Mouse (Mus musculus): ENCODE measurements around the gene Zfp408. TPM values are rescaled to one million over a fixed set of nuclear protein-coding genes. Genes with fewer than 3 reads are reported as not detected.
"Not testable (repeated sequence)": the region's sequence is repeated elsewhere in the genome, so short reads cannot be mapped to it uniquely, and the experiment has no call there.

Gene Zfp408
- polyA plus RNA-seq, 1 experiment from 2014 or later, result 7.9 TPM

DNA sequence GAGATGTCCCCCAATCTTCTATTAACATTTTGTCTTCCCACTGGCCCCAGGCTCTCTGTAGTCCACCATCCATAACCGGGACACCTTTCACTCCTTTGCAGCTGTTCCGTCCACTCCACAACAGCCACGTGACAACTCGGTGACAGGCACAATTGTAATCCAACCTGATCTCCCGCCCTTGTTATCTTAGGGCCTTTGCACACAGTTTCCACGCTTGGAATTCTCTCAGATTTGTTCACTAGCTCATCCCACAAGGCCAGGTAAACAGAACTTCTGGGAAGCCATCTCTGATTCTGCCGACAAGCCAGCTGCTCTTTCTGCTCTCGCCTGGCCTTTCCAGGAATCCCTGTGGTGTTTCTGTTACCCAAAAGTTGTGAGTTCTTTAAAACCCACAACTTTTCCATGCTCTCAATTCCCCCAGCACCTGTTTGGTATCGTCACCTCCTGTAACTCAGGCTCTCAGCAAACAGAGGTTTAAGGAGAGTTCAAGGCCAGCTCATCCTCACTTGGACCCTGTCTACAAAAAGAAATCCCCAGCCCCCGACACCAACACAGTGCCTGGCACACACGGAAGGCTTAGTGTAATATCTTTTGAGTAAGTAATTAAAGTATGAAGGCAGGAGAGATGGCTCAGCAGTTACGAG, 16.1 kb downstream of the Zfp408 start:
- Histone ChIP-seq H3K9ac (ENCODE audit: low read length) (no peak overlapping the region), H3K9me3 (replicated peaks; ENCODE audit: control insufficient read depth, low read length) (no peaks in the 10 kb centered on the region), H3K27ac (ENCODE audit: low read length) (no peak overlapping the region), H3K4me3 (ENCODE audit: low read length) (no peak overlapping the region), H3K4me1 (ENCODE audit: control insufficient read depth, insufficient read depth, low read length) (no peaks in the 10 kb centered on the region; the same call in 1 of the 2 replicates), H3K27me3 (ENCODE audit: control insufficient read depth, insufficient read depth, low read length) (no peaks in the 10 kb centered on the region), H3K36me3 (ENCODE audit: control insufficient read depth, insufficient read depth) (no peaks in the 10 kb centered on the region), H3K4me2 (ENCODE audit: low read depth, low read length) (no peak overlapping the region)
- 61% methylated on average over 12 of the region's 12 CpGs for WGBS
- no peak for ATAC-seq (replicated peaks; ENCODE audit: extremely low read depth, insufficient read depth, low FRiP score)

DNA sequence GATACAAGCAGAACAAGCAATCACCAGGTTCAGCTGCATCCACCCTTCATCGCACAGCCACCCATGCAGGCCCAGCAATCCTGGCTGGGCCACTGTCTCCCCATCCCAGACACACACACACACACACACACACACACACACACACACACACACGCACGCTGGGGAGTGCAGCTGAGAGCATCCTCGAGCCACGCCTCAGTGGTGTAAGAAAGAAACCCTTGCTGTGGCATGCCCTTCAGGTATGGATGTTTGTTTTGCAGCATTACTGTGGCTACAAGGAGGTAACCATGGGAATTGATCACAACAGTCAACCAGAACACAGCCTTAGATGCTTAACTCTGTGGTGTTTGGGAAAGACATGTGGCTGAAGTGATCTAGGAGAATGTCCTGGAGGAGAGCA, 17.3 kb downstream of the Zfp408 start:
- Histone ChIP-seq H3K9ac (ENCODE audit: low read length) (no peak overlapping the region), H3K4me3 (ENCODE audit: low read length) (no peak overlapping the region), H3K27me3 (ENCODE audit: control insufficient read depth, insufficient read depth, low read length) (no peaks in the 10 kb centered on the region), H3K36me3 (ENCODE audit: control insufficient read depth, insufficient read depth) (no peaks in the 10 kb centered on the region), H3K4me1 (ENCODE audit: control insufficient read depth, insufficient read depth, low read length) (no peaks in the 10 kb centered on the region; the same call in 1 of the 2 replicates), H3K27ac (ENCODE audit: low read length) (no peak overlapping the region), H3K9me3 (replicated peaks; ENCODE audit: control insufficient read depth, low read length) (no peaks in the 10 kb centered on the region), H3K4me2 (ENCODE audit: low read depth, low read length) (no peak overlapping the region)
- ATAC-seq (replicated peaks; ENCODE audit: extremely low read depth, insufficient read depth, low FRiP score), result no peak
- 63% methylated on average over 5 of the region's 5 CpGs for WGBS

DNA sequence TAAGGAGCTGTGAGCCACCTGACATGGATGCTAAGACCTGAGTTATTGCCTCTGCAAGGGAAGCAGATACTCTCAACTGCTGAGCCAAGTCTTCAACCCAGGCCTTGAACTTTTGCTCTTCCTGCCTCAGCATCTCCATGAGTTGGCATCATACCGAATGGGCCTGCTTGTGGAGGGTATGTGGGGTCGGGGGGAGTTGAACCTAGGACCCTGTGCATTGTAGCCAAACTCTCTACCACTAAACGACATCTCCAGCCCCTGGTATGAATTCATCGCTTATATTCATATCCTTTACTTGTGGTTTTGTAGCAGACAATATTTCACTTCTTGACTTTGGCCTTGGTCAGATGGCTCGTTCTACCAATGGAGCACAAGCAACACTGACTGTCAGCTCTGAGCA, 17.8 kb downstream of the Zfp408 start:
- Histone ChIP-seq H3K27ac (ENCODE audit: low read length) (no peak overlapping the region), H3K9me3 (replicated peaks; ENCODE audit: control insufficient read depth, low read length) (no peaks in the 10 kb centered on the region), H3K9ac (ENCODE audit: low read length) (no peak overlapping the region), H3K36me3 (ENCODE audit: control insufficient read depth, insufficient read depth) (no peaks in the 10 kb centered on the region), H3K4me3 (ENCODE audit: low read length) (no peak overlapping the region), H3K4me1 (ENCODE audit: control insufficient read depth, insufficient read depth, low read length) (no peaks in the 10 kb centered on the region; the same call in 1 of the 2 replicates), H3K27me3 (ENCODE audit: control insufficient read depth, insufficient read depth, low read length) (no peaks in the 10 kb centered on the region), H3K4me2 (ENCODE audit: low read depth, low read length) (no peak overlapping the region)
- ATAC-seq (replicated peaks; ENCODE audit: extremely low read depth, insufficient read depth, low FRiP score), result no peak
- WGBS, result 79% methylated on average over 5 of the region's 5 CpGs

DNA sequence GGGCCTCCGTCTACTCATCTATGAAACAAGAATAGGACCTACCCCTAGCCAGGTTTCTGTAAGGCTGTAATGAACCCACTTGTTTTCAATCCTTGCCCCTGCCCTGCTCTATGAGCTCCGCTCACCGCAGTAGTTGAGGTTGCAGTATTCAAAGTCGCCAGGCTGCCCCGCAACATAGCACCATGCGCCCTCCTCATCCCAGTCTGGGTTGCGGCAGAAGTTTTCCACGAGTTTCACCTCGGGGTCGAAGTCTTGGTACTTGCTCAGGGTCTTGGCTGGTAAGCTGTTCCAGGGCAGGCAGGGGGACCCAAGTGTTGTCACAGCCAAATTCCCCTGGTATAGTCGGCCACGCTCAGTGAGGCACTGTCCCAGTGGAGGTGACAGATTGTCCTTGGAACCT, 19.2 kb downstream of the Zfp408 start:
- Histone ChIP-seq H3K4me2 (ENCODE audit: low read depth, low read length) (no peak overlapping the region), H3K9me3 (replicated peaks; ENCODE audit: control insufficient read depth, low read length) (no peaks in the 10 kb centered on the region), H3K27me3 (ENCODE audit: control insufficient read depth, insufficient read depth, low read length) (no peaks in the 10 kb centered on the region), H3K4me1 (ENCODE audit: control insufficient read depth, insufficient read depth, low read length) (no peaks in the 10 kb centered on the region), H3K4me3 (ENCODE audit: low read length) (no peak overlapping the region), H3K9ac (ENCODE audit: low read length) (no peak overlapping the region), H3K27ac (ENCODE audit: low read length) (no peak overlapping the region), H3K36me3 (ENCODE audit: control insufficient read depth, insufficient read depth) (no peaks in the 10 kb centered on the region)
- no peak for ATAC-seq (replicated peaks; ENCODE audit: extremely low read depth, insufficient read depth, low FRiP score)
- WGBS, result 88% methylated on average over 12 of the region's 12 CpGs

DNA sequence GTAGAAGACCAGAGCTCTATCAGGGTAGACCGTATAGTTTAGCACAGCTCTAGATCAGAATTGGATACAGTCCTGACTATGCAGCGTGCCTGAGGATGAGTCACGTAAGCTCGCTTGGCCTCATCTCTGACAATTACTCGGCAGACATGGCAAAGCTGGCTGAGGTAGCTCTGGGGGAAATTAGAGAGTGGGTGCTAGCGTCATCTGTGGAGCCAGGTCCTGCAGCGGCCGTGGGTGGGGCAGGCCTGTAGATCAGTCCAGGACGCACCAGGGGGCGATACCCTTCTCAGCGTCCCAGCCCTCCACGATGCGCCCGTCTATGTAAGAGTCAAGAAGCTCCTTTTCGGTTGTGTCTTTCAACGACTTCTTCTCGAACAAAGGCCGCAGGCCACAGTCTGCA, 19.9 kb downstream of the Zfp408 start:
- H3K27ac ChIP-seq (ENCODE audit: low read length), result no peak overlapping the region
- no peaks in the 10 kb centered on the region for H3K9me3 ChIP-seq (replicated peaks; ENCODE audit: control insufficient read depth, low read length)
- no peak overlapping the region for H3K4me3 ChIP-seq (ENCODE audit: low read length)
- no peak for ATAC-seq (replicated peaks; ENCODE audit: extremely low read depth, insufficient read depth, low FRiP score)
- H3K36me3 ChIP-seq (ENCODE audit: control insufficient read depth, insufficient read depth), result no peaks in the 10 kb centered on the region
- no peak overlapping the region for H3K9ac ChIP-seq (ENCODE audit: low read length)
- H3K4me2 ChIP-seq (ENCODE audit: low read depth, low read length), result no peak overlapping the region
- no peaks in the 10 kb centered on the region for H3K27me3 ChIP-seq (ENCODE audit: control insufficient read depth, insufficient read depth, low read length)
- H3K4me1 ChIP-seq (ENCODE audit: control insufficient read depth, insufficient read depth, low read length), result no peaks in the 10 kb centered on the region
- 82% methylated on average over 18 of the region's 18 CpGs for WGBS

DNA sequence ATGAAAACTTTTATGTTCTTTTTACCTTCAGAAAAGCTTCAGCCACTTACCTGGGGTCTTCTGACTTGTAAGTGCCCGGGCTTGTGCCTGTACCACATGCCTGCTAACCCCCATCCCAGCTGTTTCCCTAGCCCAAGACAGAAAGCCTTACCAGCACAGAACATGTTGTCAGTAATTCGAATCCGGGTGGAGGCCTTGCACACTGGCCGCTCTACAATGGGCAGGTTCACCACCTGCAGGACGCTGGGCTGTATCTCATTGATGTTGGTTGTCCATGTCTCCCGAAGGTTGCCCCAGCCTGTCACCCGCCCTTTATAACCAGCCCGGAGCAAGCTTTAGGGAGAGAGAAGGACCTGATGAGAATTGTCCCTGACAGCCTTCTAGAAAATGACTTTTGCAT, 21.4 kb downstream of the Zfp408 start:
- no peak overlapping the region for H3K9ac ChIP-seq (ENCODE audit: low read length)
- 81% methylated on average over 8 of the region's 8 CpGs for WGBS

DNA sequence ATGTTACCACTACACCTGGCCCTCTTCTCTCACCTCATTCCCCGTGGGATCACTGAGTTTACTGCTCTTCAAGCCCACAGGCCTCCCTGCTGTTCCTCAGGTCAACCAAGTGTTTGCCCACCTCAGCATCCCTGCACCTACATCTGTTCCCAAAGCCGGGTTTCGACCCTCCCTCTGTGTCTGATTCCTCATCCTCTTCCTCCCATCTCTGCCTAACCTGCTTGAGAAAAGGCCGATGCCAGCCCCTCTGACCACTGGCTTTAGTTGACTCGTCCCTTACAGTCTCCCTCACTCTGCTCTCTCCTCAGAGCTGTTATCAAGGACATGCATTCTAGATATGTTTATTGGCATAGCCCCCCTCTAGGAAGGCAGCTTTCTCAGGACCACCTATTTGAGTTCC, 22.1 kb downstream of the Zfp408 start:
- WGBS, result 73% methylated on average over 5 of the region's 5 CpGs
- no peak for ATAC-seq (replicated peaks; ENCODE audit: extremely low read depth, insufficient read depth, low FRiP score)
- H3K4me3 ChIP-seq (ENCODE audit: low read length), result no peak overlapping the region

More for the DNA sequence above, 21.4 kb downstream of the Zfp408 start:
- H3K4me3 ChIP-seq (ENCODE audit: low read length), result no peak overlapping the region
- H3K9me3 ChIP-seq (replicated peaks; ENCODE audit: control insufficient read depth, low read length), result no peaks in the 10 kb centered on the region
- no peak overlapping the region for H3K27ac ChIP-seq (ENCODE audit: low read length)
- no peaks in the 10 kb centered on the region for H3K4me1 ChIP-seq (ENCODE audit: control insufficient read depth, insufficient read depth, low read length)
- ATAC-seq (replicated peaks; ENCODE audit: extremely low read depth, insufficient read depth, low FRiP score), result no peak
- no peak overlapping the region for H3K4me2 ChIP-seq (ENCODE audit: low read depth, low read length)
- H3K27me3 ChIP-seq (ENCODE audit: control insufficient read depth, insufficient read depth, low read length), result no peaks in the 10 kb centered on the region
- no peaks in the 10 kb centered on the region for H3K36me3 ChIP-seq (ENCODE audit: control insufficient read depth, insufficient read depth)

DNA sequence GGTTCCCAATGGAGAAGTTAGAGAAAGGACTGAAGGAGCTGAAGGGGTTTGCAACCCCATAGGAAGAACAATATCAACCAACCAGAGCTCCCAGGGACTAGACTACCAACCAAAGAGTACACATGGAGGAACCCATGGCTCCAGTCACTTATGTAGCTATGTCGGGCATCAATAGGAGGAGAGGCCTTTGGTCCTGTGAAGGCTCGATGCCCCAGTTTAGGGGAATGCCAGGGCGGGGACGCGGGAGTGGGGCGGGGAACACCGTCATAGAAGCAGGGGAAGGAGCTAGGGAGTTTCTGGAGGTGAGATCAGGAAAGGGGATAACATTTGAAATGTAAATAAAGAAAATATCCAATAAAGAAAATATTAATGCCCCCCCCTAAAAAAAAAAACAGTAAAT, 26.2 kb downstream of the Zfp408 start:
- not testable (repeated sequence) for ATAC-seq (replicated peaks; ENCODE audit: extremely low read depth, insufficient read depth, low FRiP score)
- H3K36me3 ChIP-seq (ENCODE audit: control insufficient read depth, insufficient read depth), result peaks cover 24% of the 10 kb centered on the region
- WGBS, result 90% methylated on average over 7 of the region's 7 CpGs

More for the DNA sequence above, 22.1 kb downstream of the Zfp408 start:
- no peak overlapping the region for H3K27ac ChIP-seq (ENCODE audit: low read length)
- no peak overlapping the region for H3K9ac ChIP-seq (ENCODE audit: low read length)
- no peak overlapping the region for H3K4me2 ChIP-seq (ENCODE audit: low read depth, low read length)
- no peaks in the 10 kb centered on the region for H3K4me1 ChIP-seq (ENCODE audit: control insufficient read depth, insufficient read depth, low read length)
- H3K36me3 ChIP-seq (ENCODE audit: control insufficient read depth, insufficient read depth), result peaks cover 2% of the 10 kb centered on the region; the same call in 1 of the 2 replicates
- H3K27me3 ChIP-seq (ENCODE audit: control insufficient read depth, insufficient read depth, low read length), result no peaks in the 10 kb centered on the region
- H3K9me3 ChIP-seq (replicated peaks; ENCODE audit: control insufficient read depth, low read length), result no peaks in the 10 kb centered on the region

DNA sequence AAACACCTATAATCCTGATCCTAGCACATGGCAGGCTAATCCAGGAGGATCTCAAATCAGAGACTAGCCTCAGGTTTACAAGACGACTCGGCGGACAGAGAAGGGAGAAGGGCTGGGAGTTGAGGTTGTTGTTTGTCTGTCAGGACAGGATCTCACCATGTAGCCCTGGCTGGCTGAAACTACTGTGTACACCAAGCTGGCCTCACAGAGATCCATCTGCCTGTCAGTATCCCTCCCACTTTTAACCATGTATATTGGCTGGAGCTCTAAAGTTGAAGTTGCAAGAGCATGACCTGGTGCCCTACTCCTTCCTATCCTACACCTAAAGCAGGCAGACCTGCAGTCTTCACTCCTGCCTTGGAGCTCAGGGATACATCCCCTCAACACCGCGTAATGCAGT, 27.2 kb downstream of the Zfp408 start:
- no peaks in the 10 kb centered on the region for H3K4me1 ChIP-seq (ENCODE audit: control insufficient read depth, insufficient read depth, low read length)
- H3K9ac ChIP-seq (ENCODE audit: low read length), result no peak overlapping the region
- no peaks in the 10 kb centered on the region for H3K27me3 ChIP-seq (ENCODE audit: control insufficient read depth, insufficient read depth, low read length)
- peaks cover 34% of the 10 kb centered on the region for H3K36me3 ChIP-seq (ENCODE audit: control insufficient read depth, insufficient read depth)
- no peak overlapping the region for H3K27ac ChIP-seq (ENCODE audit: low read length)
- ATAC-seq (replicated peaks; ENCODE audit: extremely low read depth, insufficient read depth, low FRiP score), result no peak
- no peak overlapping the region for H3K4me3 ChIP-seq (ENCODE audit: low read length)
- no peak overlapping the region for H3K4me2 ChIP-seq (ENCODE audit: low read depth, low read length)
- 88% methylated on average over 5 of the region's 5 CpGs for WGBS
- H3K9me3 ChIP-seq (replicated peaks; ENCODE audit: control insufficient read depth, low read length), result no peaks in the 10 kb centered on the region

More for the DNA sequence above, 26.2 kb downstream of the Zfp408 start:
- H3K27me3 ChIP-seq (ENCODE audit: control insufficient read depth, insufficient read depth, low read length); H3K9ac ChIP-seq (ENCODE audit: low read length); H3K4me1 ChIP-seq (ENCODE audit: control insufficient read depth, insufficient read depth, low read length); H3K4me3 ChIP-seq (ENCODE audit: low read length); H3K4me2 ChIP-seq (ENCODE audit: low read depth, low read length); H3K27ac ChIP-seq (ENCODE audit: low read length); H3K9me3 ChIP-seq (replicated peaks; ENCODE audit: control insufficient read depth, low read length): not testable (repeated sequence)

Measured in heart, embryonic 16.5 days (tissue).